Mouse (Mus musculus): ENCODE measurements around the gene Herc2.

Herc2 gene

DNA sequence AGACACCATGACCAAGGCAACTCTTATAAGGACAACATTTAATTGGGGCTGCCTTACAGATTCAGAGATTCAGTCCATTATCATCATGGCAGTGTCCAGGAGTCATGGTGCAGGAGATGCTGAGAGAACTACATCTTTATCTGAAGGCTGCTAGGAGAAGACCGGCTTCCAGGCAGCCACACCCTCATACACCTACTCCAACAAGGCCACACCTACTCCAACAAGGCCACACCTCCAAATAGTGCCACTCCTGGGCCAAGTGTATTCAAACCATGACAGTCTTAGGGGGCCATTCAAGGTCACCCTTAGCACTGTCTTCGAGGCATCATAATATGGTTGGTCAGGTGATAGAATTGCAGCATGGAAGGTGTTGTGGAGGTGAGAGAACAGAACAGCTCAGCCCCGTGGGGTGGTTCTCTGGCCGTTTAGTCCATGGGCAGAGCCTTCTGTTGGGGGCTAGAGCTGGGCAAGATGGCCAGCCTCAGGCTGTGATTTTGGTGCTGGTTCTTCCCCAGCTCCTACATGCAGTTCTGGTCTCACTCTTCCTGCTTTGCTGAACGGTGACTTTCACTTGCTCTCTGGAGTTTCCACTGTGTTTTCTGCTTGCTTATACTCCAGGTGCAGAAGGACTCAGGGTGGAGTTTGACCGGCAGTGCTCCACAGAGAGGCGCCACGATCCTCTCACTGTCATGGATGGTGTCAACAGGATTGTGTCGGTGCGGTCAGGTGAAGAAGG, 151.7 kb downstream of the Herc2 start:
- no peak for DNase-seq (ENCODE audit: low read depth, low spot score)

GRCm38 (mm10) chr7:56202843-56203242, 152.8 kb downstream of the Herc2 start:
- no peak for DNase-seq (ENCODE audit: low read depth, low spot score)

GRCm38 (mm10) chr7:56203286-56203685, 153.3 kb downstream of the Herc2 start:
- no peak for DNase-seq (ENCODE audit: low read depth, low spot score)

GRCm38 (mm10) chr7:56204877-56205276, 154.9 kb downstream of the Herc2 start:
- no peak for DNase-seq (ENCODE audit: low read depth, low spot score)

- DNase-seq (ENCODE audit: low read depth, low spot score) = no peak
These were observed 170.8 kb downstream of the Herc2 start for GRCm38 (mm10) chr7:56220811-56221210.

- no peak for DNase-seq (ENCODE audit: low read depth, low spot score)
These were observed 185.9 kb downstream of the Herc2 start for GRCm38 (mm10) chr7:56235794-56236423.

GRCm38 (mm10) chr7:56236617-56237016, 186.6 kb downstream of the Herc2 start:
- no peak for DNase-seq (ENCODE audit: low read depth, low spot score)

- DNase-seq (ENCODE audit: low read depth, low spot score) = peak; percentile 5
These were observed 189.5 kb downstream of the Herc2 start, which contains the start of gene Oca2 for GRCm38 (mm10) chr7:56239543-56239942. TSS of gene Oca2 (plus strand) at chr7:56239760.

DNA sequence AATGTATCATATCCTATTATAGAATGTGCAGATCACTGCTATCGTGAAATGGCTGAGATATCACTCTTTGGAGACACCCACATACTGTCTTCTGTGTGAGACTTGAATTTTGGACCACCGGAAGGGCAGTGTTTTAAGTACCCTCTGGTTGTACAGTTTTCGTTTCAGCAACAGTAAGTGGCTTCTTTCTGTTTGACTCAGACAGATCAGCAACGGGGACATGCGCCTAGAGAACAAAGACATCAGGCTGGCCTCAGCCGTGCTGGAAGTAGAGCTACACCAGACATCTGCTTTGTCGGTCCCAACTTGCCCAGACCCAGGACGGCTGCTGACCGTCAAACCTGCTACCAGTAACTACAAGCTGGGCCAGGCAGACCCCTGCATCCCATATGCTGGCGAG, 204.6 kb downstream of the Herc2 start:
- DNase-seq (ENCODE audit: low read depth, low spot score) = no peak

GRCm38 (mm10) chr7:56257875-56258441, 208.0 kb downstream of the Herc2 start:
- no peak for DNase-seq (ENCODE audit: low read depth, low spot score)

DNA sequence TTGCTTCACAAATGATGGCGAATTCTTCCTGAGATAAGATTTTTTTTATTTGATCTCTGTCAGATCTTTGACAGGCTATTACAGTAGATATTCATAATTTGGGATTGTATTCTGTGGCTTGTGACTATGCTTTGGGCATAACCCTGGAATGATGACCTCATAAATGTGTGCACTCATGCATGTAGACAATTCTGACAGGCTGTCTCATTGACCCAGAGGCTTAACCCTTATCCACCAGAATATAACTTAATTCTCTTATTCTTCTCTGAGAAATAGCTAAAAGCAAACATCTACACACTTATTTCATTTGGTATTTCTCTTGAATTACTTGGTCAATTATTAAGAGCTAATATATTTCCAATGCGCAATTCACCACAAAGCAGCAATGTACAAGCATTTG, 227.5 kb downstream of the Herc2 start:
- no peak for DNase-seq (ENCODE audit: low read depth, low spot score)
